Comparison of ENCODE assay signal across 14 mouse cellular contexts in genomic region chr5:28704359-28704758, GRCm38 (mm10).
"Had no signal": no experiment of that assay in that cellular context is flagged by ENCODE, and none has a peak within 500 bp of the region (broad histone marks: within the 10 kb centered on the region; RNA-seq: fewer than 3 reads in every experiment).

No protein-coding gene starts in this region.

- H3K4me3 ChIP-seq: limb, embryonic 12.5 days; liver, embryonic 13.5 days; lung, embryonic 15.5 days; midbrain, embryonic 13.5 days had no signal

- ATAC-seq: liver, postnatal 0 days; midbrain, embryonic 13.5 days had no signal

- H3K4me1 ChIP-seq: limb, embryonic 12.5 days; liver, embryonic 13.5 days; lung, embryonic 15.5 days; midbrain, embryonic 13.5 days had no signal

- H3K4me2 ChIP-seq: limb, embryonic 12.5 days; liver, embryonic 13.5 days; lung, embryonic 15.5 days; midbrain, embryonic 13.5 days had no signal

- H3K9ac ChIP-seq: limb, embryonic 12.5 days; liver, embryonic 13.5 days; liver, postnatal 0 days; lung, embryonic 15.5 days; midbrain, embryonic 13.5 days had no signal

- H3K9me3 ChIP-seq: limb, embryonic 12.5 days; liver, embryonic 13.5 days; lung, embryonic 15.5 days; midbrain, embryonic 13.5 days had no signal

- H3K27me3 ChIP-seq: limb, embryonic 12.5 days; liver, embryonic 13.5 days; lung, embryonic 15.5 days; midbrain, embryonic 13.5 days had no signal

- H3K27ac ChIP-seq: limb, embryonic 12.5 days; liver, embryonic 13.5 days; lung, embryonic 15.5 days; midbrain, embryonic 13.5 days; stomach, postnatal 0 days had no signal

- H3K36me3 ChIP-seq: limb, embryonic 12.5 days; liver, embryonic 13.5 days; lung, embryonic 15.5 days; midbrain, embryonic 13.5 days had no signal

- DNase-seq: kidney, adult 11 months; kidney, adult 9 months; kidney, postnatal 10 days; kidney, postnatal 4 days; liver; liver, embryonic 13.5 days; liver, postnatal 0 days; lung, postnatal 14 days; thymus, adult 18-20 months; thymus, postnatal 14 days had no signal
